Mouse (Mus musculus): ENCODE data around the gene Fbxl17. TPM values are rescaled to one million over a fixed set of nuclear protein-coding genes. Genes with fewer than 3 reads are reported as not detected.

The Fbxl17 gene
- total RNA-seq, 2 experiments from 2014 or later: 59.0 to 66.2 TPM

DNA sequence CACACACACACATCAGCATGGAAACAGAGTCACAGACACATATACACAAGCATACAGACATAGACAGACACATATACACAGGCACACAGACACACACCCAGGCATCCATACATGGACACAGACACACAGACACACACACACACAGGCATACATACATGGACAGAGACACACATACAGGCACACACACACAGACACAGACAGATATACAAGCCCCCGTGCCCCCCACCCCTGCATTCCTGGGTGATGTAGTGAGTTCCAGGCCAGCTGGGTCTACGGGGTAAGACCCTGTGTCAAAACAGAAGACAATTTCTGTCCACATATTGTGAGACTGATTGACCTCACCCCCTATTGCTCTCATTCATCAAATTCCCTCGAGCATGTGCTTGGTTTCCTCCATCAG, 332.6 kb downstream of the Fbxl17 start:
- no peak overlapping the region for H3K27ac ChIP-seq
- TF ChIP-seq CTCF (IDR thresholded peaks at IDR 0.05): no peak
- no peak for DNase-seq (ENCODE audit: extremely low spot score in 1 of 2, low spot score in 2 of 2)
- no peak overlapping the region for H3K4me3 ChIP-seq
- intact Hi-C loops (cut with DNase I): loop anchor here (10.0 kb wide), 1 partner anchor 248 kb away; no protein-coding TSS in a partner anchor

DNA sequence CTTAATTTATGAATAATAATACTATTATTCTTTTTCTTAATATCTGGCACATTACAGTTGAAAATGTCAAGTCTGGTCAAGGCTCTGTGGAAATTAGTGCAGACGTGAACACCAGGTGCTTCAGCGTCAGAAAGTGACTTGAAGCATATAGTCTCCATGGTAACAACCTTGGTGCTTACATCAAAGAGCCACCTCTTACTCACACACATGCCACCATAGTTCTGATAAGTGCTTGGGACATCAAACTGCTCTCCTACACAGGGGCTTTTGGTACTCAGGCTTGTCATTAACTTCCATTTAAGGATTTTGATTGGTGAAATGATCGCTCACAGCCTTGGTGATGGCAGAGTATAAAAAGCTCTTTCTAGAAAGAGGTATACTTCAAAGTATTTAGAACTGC, 333.1 kb downstream of the Fbxl17 start:
- no peak overlapping the region for H3K27ac ChIP-seq
- no peak for TF ChIP-seq CTCF (IDR thresholded peaks at IDR 0.05)
- intact Hi-C loops (cut with DNase I): loop anchor here (10.0 kb wide), 1 partner anchor 248 kb away; no protein-coding TSS in a partner anchor

DNA sequence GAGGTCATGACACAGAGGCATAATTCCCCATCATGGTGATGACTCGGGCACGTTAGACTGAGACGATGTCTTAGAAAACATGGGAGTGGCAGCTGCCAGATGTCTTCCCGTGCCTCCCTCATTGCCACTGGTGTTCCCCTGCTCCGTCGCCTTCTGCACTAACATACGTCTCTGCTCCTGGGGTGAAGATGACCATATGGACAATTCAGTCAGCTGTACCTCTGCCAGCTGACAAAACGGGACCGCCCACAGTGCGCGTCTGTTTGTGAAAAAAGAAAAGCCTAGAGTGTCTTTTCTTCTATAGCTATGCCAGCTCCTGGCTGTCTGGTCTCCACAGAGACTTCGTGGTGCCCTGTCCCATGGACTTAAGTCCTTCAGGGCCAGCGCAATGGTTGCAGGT, 334.0 kb downstream of the Fbxl17 start:
- intact Hi-C loops (cut with DNase I): loop anchor here (10.0 kb wide), 1 partner anchor 249 kb away; no protein-coding TSS in a partner anchor
- TF ChIP-seq CTCF (IDR thresholded peaks at IDR 0.05): no peak

More for the DNA sequence above, 333.1 kb downstream of the Fbxl17 start:
- no peak for DNase-seq (ENCODE audit: extremely low spot score in 1 of 2, low spot score in 2 of 2)
- no peak overlapping the region for H3K4me3 ChIP-seq

DNA sequence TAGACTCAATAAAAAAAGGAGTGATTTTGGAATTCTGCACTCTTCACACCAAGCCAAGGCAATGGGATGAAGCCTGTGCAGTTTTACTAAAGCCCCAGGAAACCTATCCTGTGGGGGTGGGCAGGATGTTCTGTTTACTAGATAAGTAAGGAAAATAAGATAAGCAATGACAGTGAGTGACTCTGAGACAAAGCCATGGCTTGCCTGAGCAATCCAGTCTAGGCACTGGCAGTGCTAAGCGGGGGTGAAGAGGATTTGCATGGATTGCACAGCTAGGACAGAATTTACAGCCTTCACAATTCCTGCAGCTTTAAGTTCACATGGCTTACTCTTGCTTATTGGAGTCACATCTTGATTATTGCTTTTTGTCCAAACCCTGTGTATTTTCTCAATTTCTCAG, 335.5 kb downstream of the Fbxl17 start:
- DNase-seq (ENCODE audit: extremely low spot score in 1 of 2, low spot score in 2 of 2): no peak
- TF ChIP-seq CTCF (IDR thresholded peaks at IDR 0.05): no peak
- Histone ChIP-seq H3K27ac (no peak overlapping the region), H3K4me3 (no peak overlapping the region)
- intact Hi-C loops (cut with DNase I): loop anchor here (10.0 kb wide), 1 partner anchor 251 kb away; no protein-coding TSS in a partner anchor

More for the DNA sequence above, 334.0 kb downstream of the Fbxl17 start:
- H3K4me3 ChIP-seq: no peak overlapping the region
- no peak for DNase-seq (ENCODE audit: extremely low spot score in 1 of 2, low spot score in 2 of 2)
- no peak overlapping the region for H3K27ac ChIP-seq

DNA sequence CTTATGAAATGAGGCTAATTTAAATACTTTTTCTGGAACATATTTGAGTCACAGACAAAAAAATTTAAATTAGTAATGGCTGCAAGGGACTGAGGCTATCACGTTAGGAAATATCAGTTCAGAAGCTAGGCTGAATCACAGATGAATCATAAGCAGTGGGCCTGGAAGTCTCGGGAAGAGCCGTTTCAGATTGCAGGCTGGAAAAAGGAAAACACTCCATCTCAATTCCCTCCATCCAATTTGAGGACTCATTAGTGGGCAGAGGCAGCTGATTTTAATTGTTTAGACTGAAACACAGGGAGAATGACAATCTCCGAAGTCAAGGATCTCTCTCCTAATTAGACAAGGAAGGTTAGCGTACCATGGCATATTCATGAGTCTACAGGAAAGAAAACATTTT, 337.9 kb downstream of the Fbxl17 start:
- H3K27ac ChIP-seq: 0 out of 2 replicates have a peak overlapping the region, but pooled peaks have one; percentile 9
- intact Hi-C loops (cut with DNase I): loop anchor here (10.0 kb wide), 1 partner anchor 253 kb away; no protein-coding TSS in a partner anchor
- no peak for DNase-seq (ENCODE audit: extremely low spot score in 1 of 2, low spot score in 2 of 2)
- no peak for TF ChIP-seq CTCF (IDR thresholded peaks at IDR 0.05)
- H3K4me3 ChIP-seq: no peak overlapping the region

DNA sequence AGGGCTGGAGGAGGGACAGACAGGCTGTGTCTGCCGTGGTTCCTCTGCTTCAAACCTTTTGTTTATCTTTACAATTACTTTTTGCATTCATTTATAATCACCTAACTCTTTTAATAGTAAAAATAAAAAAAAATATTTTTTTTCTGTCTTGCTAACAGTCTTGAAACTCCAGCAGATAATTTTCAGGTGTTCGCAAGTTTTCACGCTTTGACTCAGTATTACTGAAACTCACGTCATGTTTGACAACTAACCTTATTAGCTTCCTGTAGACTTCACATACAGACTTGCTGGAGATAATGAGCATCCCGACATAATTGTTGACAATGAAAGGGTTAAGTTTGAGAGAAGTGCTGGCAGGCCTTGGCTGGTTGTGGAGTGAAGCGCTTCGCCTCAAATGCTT, 340.6 kb downstream of the Fbxl17 start:
- no peak overlapping the region for H3K4me3 ChIP-seq
- no peak for DNase-seq (ENCODE audit: extremely low spot score in 1 of 2, low spot score in 2 of 2)
- intact Hi-C loops (cut with DNase I): no loop called here
- no peak overlapping the region for H3K27ac ChIP-seq
- no peak for TF ChIP-seq CTCF (IDR thresholded peaks at IDR 0.05)

DNA sequence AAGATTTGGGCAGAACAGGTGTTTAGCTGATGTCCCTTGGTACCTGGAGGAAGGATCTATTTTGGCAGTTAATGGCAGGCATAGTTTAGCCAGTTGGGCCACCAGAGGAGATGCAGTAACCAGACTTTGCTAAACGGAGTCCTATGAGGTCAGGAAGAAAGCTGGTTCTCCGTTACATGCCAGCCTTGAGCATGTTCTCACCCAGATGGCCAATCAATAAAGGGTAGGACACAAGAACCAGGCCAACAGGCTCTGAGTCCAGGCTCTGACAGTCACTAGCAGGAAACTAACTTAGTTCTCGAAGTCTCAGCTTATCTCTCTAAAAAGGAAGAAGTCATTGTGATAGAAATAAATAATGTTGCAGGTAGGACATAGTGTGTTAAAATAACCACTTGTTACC, 341.4 kb downstream of the Fbxl17 start:
- no peak for DNase-seq (ENCODE audit: extremely low spot score in 1 of 2, low spot score in 2 of 2)
- Histone ChIP-seq H3K4me3 (no peak overlapping the region), H3K27ac (no peak overlapping the region)
- no peak for TF ChIP-seq CTCF (IDR thresholded peaks at IDR 0.05)
- intact Hi-C loops (cut with DNase I): no loop called here

DNA sequence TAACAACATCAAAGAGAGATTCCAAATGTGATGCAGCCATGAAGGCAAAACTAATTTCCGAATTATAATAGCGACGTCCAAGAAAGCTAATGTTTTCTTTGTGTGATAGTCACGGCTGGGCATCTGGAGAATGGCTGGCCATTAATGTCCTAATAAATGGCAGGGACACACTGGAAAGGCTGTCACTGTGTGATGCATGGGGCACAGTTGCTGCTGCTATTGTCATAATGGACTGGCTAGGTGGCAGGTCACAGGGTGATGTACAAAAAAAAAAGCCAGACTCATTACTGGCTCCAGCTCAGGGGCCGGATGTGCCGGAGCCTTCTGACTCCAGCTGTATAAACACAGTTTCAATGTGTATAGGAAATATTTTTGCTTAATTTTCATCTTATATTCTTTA, 341.9 kb downstream of the Fbxl17 start:
- intact Hi-C loops (cut with DNase I): no loop called here
- H3K4me3 ChIP-seq: no peak overlapping the region
- H3K27ac ChIP-seq: no peak overlapping the region
- TF ChIP-seq CTCF (IDR thresholded peaks at IDR 0.05): no peak
- no peak for DNase-seq (ENCODE audit: extremely low spot score in 1 of 2, low spot score in 2 of 2)

DNA sequence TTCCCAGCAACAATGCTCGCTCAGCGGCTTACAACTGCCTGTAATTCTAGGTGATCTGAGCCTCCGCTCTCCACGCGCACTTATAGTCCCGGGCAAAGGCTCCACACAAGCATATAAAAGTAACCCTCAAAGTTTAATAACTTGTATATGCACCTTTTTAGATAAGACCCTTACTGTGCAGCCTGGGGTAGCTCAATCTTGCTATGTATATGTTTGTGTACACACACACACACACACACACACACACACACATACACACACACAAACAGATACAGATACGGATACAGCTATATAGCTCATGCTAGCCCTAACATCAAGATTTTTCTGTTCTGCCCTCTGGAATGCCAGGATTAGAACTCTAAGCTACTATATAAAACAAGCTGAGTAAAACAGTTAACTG, 342.8 kb downstream of the Fbxl17 start:
- TF ChIP-seq CTCF (IDR thresholded peaks at IDR 0.05): no peak
- intact Hi-C loops (cut with DNase I): no loop called here

DNA sequence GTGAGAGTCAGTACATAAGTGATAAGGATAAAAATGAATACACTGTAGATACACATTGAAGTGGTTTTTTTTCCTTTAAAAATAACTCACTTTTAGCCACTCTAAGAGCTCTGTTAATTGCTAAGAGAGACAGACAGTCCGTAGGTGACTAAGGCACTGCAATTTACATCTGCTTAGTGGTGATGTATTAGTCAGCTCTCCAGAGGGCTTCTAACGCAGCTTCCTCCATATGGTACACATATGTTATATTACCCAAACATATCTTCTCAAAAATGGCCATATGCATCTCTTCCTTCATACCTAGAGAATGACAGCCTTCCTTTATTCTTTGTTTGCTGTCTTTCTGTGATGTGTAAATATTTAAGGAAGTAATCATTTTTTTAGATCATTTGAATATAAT, 353.3 kb downstream of the Fbxl17 start:
- no peak for TF ChIP-seq CTCF (IDR thresholded peaks at IDR 0.05)
- peak overlapping the region; percentile 54 for H3K27ac ChIP-seq

More for the DNA sequence above, 342.8 kb downstream of the Fbxl17 start:
- no peak overlapping the region for H3K27ac ChIP-seq
- DNase-seq (ENCODE audit: extremely low spot score in 1 of 2, low spot score in 2 of 2): no peak
- no peak overlapping the region for H3K4me3 ChIP-seq

DNA sequence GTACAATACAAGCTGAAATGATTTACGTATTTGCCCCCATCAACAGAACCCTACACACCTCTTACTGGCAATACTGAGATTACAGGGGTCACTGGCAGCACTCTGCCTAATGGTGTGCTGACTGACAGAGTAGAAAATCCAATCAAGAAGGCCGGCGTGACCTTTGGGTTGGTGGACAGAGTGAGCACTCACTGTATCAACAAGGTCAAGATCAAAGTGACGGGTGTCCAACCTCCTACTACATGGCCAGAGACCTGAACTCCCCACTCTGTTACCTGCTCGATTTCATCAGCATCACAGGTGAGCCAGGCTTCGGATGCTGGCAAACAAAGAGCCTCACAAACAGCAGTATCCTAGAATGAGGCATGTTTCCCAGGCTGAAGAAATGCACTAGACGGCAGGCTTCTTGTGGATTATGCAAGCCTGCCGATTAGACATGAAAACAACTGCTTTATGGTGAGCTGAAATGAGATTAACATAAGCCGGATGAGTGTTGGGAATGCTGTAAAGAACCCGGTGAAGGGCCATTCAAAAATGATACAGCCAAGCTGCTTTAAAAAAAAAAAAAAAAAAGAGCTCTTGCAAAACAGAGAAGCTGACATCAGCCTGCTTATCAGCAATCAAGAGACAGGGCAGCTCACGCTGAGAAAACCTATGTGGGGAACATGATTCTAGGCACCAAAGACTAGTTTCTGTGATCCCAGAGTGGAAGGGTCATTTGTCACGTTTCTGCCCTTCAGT, 353.9 kb downstream of the Fbxl17 start:
- peak overlapping the region; percentile 54 for H3K27ac ChIP-seq
- no peak for DNase-seq (ENCODE audit: extremely low spot score in 1 of 2, low spot score in 2 of 2)

More for the DNA sequence above, 353.3 kb downstream of the Fbxl17 start:
- intact Hi-C loops (cut with DNase I): loop anchor here (1.0 to 5.0 kb wide), 2 partner anchors 69 to 134 kb away; no protein-coding TSS in a partner anchor
- DNase-seq (ENCODE audit: extremely low spot score in 1 of 2, low spot score in 2 of 2): no peak
- no peak overlapping the region for H3K4me3 ChIP-seq

DNA sequence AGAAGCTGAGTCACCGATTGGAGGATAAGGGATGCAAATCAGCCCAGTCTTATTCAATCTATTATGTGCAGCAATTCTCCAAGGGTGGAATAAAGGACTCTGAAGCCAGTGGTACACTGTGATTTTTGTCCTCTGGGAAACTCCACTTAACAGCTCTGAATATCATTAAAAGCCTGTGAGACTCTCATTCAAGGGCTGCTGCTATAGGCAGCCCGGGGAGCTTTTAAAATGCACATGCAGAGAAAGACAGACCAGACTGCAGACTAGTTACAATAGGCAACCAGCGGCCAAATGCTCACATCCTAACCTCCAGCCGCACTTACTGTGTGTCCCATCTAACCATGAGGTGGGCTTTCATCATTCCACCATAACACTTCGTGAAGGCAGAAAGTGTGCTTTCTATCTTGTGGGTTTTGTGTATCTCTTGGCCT, 354.5 kb downstream of the Fbxl17 start:
- TF ChIP-seq CTCF (IDR thresholded peaks at IDR 0.05): no peak
- intact Hi-C loops (cut with DNase I): loop anchor here (5.0 kb wide), 1 partner anchor 68 kb away; no protein-coding TSS in a partner anchor
- no peak overlapping the region for H3K4me3 ChIP-seq
- DNase-seq (ENCODE audit: extremely low spot score in 1 of 2, low spot score in 2 of 2): no peak
- peak overlapping the region; percentile 54 for H3K27ac ChIP-seq

More for the DNA sequence above, 353.9 kb downstream of the Fbxl17 start:
- no peak for TF ChIP-seq CTCF (IDR thresholded peaks at IDR 0.05)
- no peak overlapping the region for H3K4me3 ChIP-seq
- intact Hi-C loops (cut with DNase I): loop anchor here (1.0 to 5.0 kb wide), 2 partner anchors 69 to 134 kb away; no protein-coding TSS in a partner anchor

Measured in left cerebral cortex, adult 2 months (tissue).